Mouse (Mus musculus) limb, embryonic 15.5 days (tissue): ENCODE results near the gene Neurl4. TPM values are rescaled to one million over a fixed set of nuclear protein-coding genes. Genes with fewer than 3 reads are reported as not detected.
A peak's percentile ranks its signal among the peaks of the same experiment; 100 is the strongest.
"Not testable (repeated sequence)": the region's sequence is repeated elsewhere in the genome, so short reads cannot be mapped to it uniquely, and the experiment has no call there.

ENCODE experiments used
- ATAC-seq: fragments of 200-750 bp; cut with Nextera tagmentation; 2 replicates; pipeline ENCODE4 v1.8.0; 2017; ENCODE audit warnings: low read depth, moderate TSS enrichment; ENCODE audit not compliant: insufficient number of reproducible peaks, low FRiP score, low TSS enrichment
- H3K27ac ChIP-seq: fragments of 300-500 bp; sonication (generic); 2 replicates; pipeline ENCODE4 v1.5.1; 2015; ENCODE audit warnings: moderate library complexity, mild to moderate bottlenecking, inconsistent platforms
- H3K27me3 ChIP-seq: fragments of 300-500 bp; sonication (generic); 2 replicates; pipeline ENCODE4 v1.6.1; 2015; ENCODE audit warnings: inconsistent platforms
- H3K36me3 ChIP-seq: fragments of 300-500 bp; sonication (generic); 2 replicates; pipeline ENCODE4 v1.6.1; 2015; ENCODE audit warnings: inconsistent platforms
- H3K4me1 ChIP-seq: fragments of 300-500 bp; sonication (generic); 2 replicates; pipeline ENCODE4 v1.6.1; 2015; ENCODE audit warnings: inconsistent platforms
- H3K4me2 ChIP-seq: fragments of 300-500 bp; sonication (generic); 2 replicates; pipeline ENCODE4 v1.6.1; 2015; ENCODE audit warnings: mild to moderate bottlenecking, inconsistent platforms
- H3K4me3 ChIP-seq: fragments of 300-500 bp; sonication (generic); 2 replicates; pipeline ENCODE4 v1.5.1; 2015; ENCODE audit warnings: mild to moderate bottlenecking, inconsistent platforms
- H3K9ac ChIP-seq: fragments of 300-500 bp; sonication (generic); 2 replicates; pipeline ENCODE4 v1.6.1; 2015; ENCODE audit warnings: inconsistent platforms
- H3K9me3 ChIP-seq: fragments of 300-500 bp; sonication (generic); 2 replicates; pipeline ENCODE4 v1.6.1; 2016; ENCODE audit warnings: inconsistent platforms
- WGBS: fragments of 180-500 bp; shearing (Covaris S2); methylation state at CpG from one replicate; pipeline ENCODE4 v1.1.7; 2015; 5-methylcytosine and 5-hydroxymethylcytosine counted together
- polyA plus RNA-seq: library from polyadenylated mRNA; unstranded; fragments of >200 nt; fragmentation: Nextera tagmentation; extraction: Ambion mirVana; gene quantifications from 2 replicates; pipeline ENCODE4 v1.2.1, GENCODE M21; 2015

Gene Neurl4
- 7.1 and 7.3 TPM in 2 replicates for polyA plus RNA-seq

GRCm38 (mm10) chr11:69900471-69901405 is at the start of gene Neurl4, which contains the start of gene 2810408A11Rik:
Neurl4 (plus strand) TSS chr11:69901072.
2810408A11Rik (minus strand) TSS chr11:69900987.
- Histone ChIP-seq H3K9me3 (no peaks in the 10 kb centered on the region), H3K36me3 (peaks cover 25% of the 10 kb centered on the region), H3K4me3 (peak within 1 kb of the TSS; percentile 86), H3K9ac (peak within 1 kb of the TSS; percentile 84), H3K4me1 (peaks cover 23% of the 10 kb centered on the region), H3K4me2 (peak within 1 kb of the TSS; percentile 91), H3K27me3 (no peaks in the 10 kb centered on the region), H3K27ac (peak within 1 kb of the TSS; percentile 98)
- WGBS, result under 1% methylated on average over 38 of the region's 38 CpGs
- peak; percentile 92 for ATAC-seq

- Histone ChIP-seq H3K4me1 (peaks cover 24% of the 10 kb centered on the region), H3K4me3 (no peak overlapping the region), H3K27me3 (peaks cover 21% of the 10 kb centered on the region), H3K9me3 (no peaks in the 10 kb centered on the region), H3K36me3 (peaks cover 33% of the 10 kb centered on the region), H3K9ac (no peak overlapping the region), H3K4me2 (no peak overlapping the region), H3K27ac (no peak overlapping the region)
- ATAC-seq, result no peak
- WGBS, result 65% methylated on average over 7 of the region's 7 CpGs
Measured at GRCm38 (mm10) chr11:69853994-69854393, 46.9 kb upstream of the Neurl4 start.

GRCm38 (mm10) chr11:69854680-69855079 is 46.2 kb upstream of the Neurl4 start:
- ATAC-seq, result no peak
- WGBS, result 80% methylated on average over 10 of the region's 10 CpGs
- Histone ChIP-seq H3K9ac (no peak overlapping the region), H3K4me3 (no peak overlapping the region), H3K4me1 (peaks cover 24% of the 10 kb centered on the region), H3K36me3 (peaks cover 26% of the 10 kb centered on the region), H3K27me3 (peaks cover 28% of the 10 kb centered on the region), H3K27ac (no peak overlapping the region), H3K9me3 (no peaks in the 10 kb centered on the region), H3K4me2 (no peak overlapping the region)

- Histone ChIP-seq H3K4me2 (peak overlapping the region; percentile 31), H3K27ac (no peak overlapping the region), H3K9ac (no peak overlapping the region), H3K36me3 (peaks cover 20% of the 10 kb centered on the region), H3K27me3 (peaks cover 31% of the 10 kb centered on the region), H3K9me3 (no peaks in the 10 kb centered on the region), H3K4me3 (no peak overlapping the region), H3K4me1 (peaks cover 23% of the 10 kb centered on the region)
- ATAC-seq, result no peak
- WGBS, result 23% methylated on average over 16 of the region's 16 CpGs
Measured at GRCm38 (mm10) chr11:69855347-69855746, 45.5 kb upstream of the Neurl4 start.

GRCm38 (mm10) chr11:69858113-69858998 is 42.5 kb upstream of the Neurl4 start, which contains the start of gene Tnk1:
Tnk1 (minus strand) TSS chr11:69858730.
- peak within 1 kb of the TSS; percentile 24 for H3K4me3 ChIP-seq
- ATAC-seq, result no peak
- no peak within 1 kb of the TSS for H3K9ac ChIP-seq
- 19% methylated on average over 30 of the region's 30 CpGs for WGBS
- H3K27ac ChIP-seq, result peak within 1 kb of the TSS; percentile 34
- peak within 1 kb of the TSS; percentile 26 for H3K4me2 ChIP-seq
- no peaks in the 10 kb centered on the region for H3K36me3 ChIP-seq
- peaks cover 31% of the 10 kb centered on the region for H3K27me3 ChIP-seq
- H3K4me1 ChIP-seq, result peaks cover 18% of the 10 kb centered on the region
- no peaks in the 10 kb centered on the region for H3K9me3 ChIP-seq

GRCm38 (mm10) chr11:69863729-69864128 is 37.1 kb upstream of the Neurl4 start:
- WGBS, result 74% methylated on average over 3 of the region's 3 CpGs
- H3K9ac ChIP-seq, H3K4me3 ChIP-seq, H3K36me3 ChIP-seq, H3K4me1 ChIP-seq, ATAC-seq, H3K4me2 ChIP-seq, H3K27ac ChIP-seq, H3K9me3 ChIP-seq: not testable (repeated sequence)
- peaks cover 13% of the 10 kb centered on the region for H3K27me3 ChIP-seq

GRCm38 (mm10) chr11:69864138-69864860 is 36.6 kb upstream of the Neurl4 start:
- Histone ChIP-seq H3K27me3 (peaks cover 7% of the 10 kb centered on the region; the same call in 1 of the 2 replicates), H3K9ac (no peak overlapping the region), H3K9me3 (no peaks in the 10 kb centered on the region), H3K4me3 (no peak overlapping the region), H3K27ac (no peak overlapping the region), H3K4me1 (peaks cover 4% of the 10 kb centered on the region; the same call in 1 of the 2 replicates), H3K4me2 (no peak overlapping the region), H3K36me3 (no peaks in the 10 kb centered on the region)
- no peak for ATAC-seq
- WGBS, result 48% methylated on average over 8 of the region's 8 CpGs

- no peak overlapping the region for H3K27ac ChIP-seq
- no peaks in the 10 kb centered on the region for H3K27me3 ChIP-seq
- no peak overlapping the region for H3K4me3 ChIP-seq
- ATAC-seq, result no peak
- H3K4me1 ChIP-seq, result peaks cover 4% of the 10 kb centered on the region; the same call in 1 of the 2 replicates
- no peaks in the 10 kb centered on the region for H3K36me3 ChIP-seq
- no peaks in the 10 kb centered on the region for H3K9me3 ChIP-seq
- no peak overlapping the region for H3K9ac ChIP-seq
- 78% methylated on average over 9 of the region's 9 CpGs for WGBS
- no peak overlapping the region for H3K4me2 ChIP-seq
Measured at GRCm38 (mm10) chr11:69865561-69865960, 35.3 kb upstream of the Neurl4 start.

- H3K9ac ChIP-seq, result no peak overlapping the region
- no peaks in the 10 kb centered on the region for H3K9me3 ChIP-seq
- H3K36me3 ChIP-seq, result no peaks in the 10 kb centered on the region
- peaks cover 4% of the 10 kb centered on the region; the same call in 1 of the 2 replicates for H3K4me1 ChIP-seq
- H3K4me3 ChIP-seq, result no peak overlapping the region
- WGBS, result 72% methylated on average over 9 of the region's 9 CpGs
- H3K4me2 ChIP-seq, result no peak overlapping the region
- no peaks in the 10 kb centered on the region for H3K27me3 ChIP-seq
- H3K27ac ChIP-seq, result no peak overlapping the region
- ATAC-seq, result no peak
Measured at GRCm38 (mm10) chr11:69867335-69867734, 33.5 kb upstream of the Neurl4 start.

GRCm38 (mm10) chr11:69870289-69871069 is 30.4 kb upstream of the Neurl4 start:
- Histone ChIP-seq H3K9ac (no peak overlapping the region), H3K4me2 (no peak overlapping the region), H3K4me3 (no peak overlapping the region), H3K4me1 (0 out of 2 replicates have a peak, but pooled peaks cover under 1% of the 10 kb centered on the region), H3K27me3 (no peaks in the 10 kb centered on the region), H3K27ac (no peak overlapping the region), H3K36me3 (no peaks in the 10 kb centered on the region), H3K9me3 (no peaks in the 10 kb centered on the region)
- ATAC-seq, result no peak
- 81% methylated on average over 2 of the region's 2 CpGs for WGBS
